Mouse (Mus musculus): ENCODE measurements at regions not wholly inside any gene's neighbourhood (a gene's known extent, or its start where the extent isn't known, plus 50 kb on each side); places are given as distances from the start of the nearest gene placed in this dataset.

GRCm38 (mm10) chr11:114564949-114565348, 103.4 kb upstream of the Rpl38 start:
- WGBS: 90% methylated on average over 2 of the region's 2 CpGs
- H3K4me1 ChIP-seq (replicated peaks; ENCODE audit: control insufficient read depth, insufficient read depth, low read length): peaks cover 12% of the 10 kb centered on the region
- H3K4me3 ChIP-seq (ENCODE audit: low read depth, low read length): no peak overlapping the region
- H3K9ac ChIP-seq (ENCODE audit: low read length): no peak overlapping the region
- no peaks in the 10 kb centered on the region for H3K36me3 ChIP-seq (ENCODE audit: control insufficient read depth, insufficient read depth, low read length)
- DNase-seq (ENCODE audit: low spot score) (no peak), ATAC-seq (replicated peaks; ENCODE audit: low FRiP score) (no peak)
- H3K4me2 ChIP-seq (ENCODE audit: low read depth, low read length, severe bottlenecking): no peak overlapping the region
- H3K27ac ChIP-seq (ENCODE audit: low read depth, low read length): no peak overlapping the region
- H3K9me3 ChIP-seq (ENCODE audit: control insufficient read depth, low read length): no peaks in the 10 kb centered on the region; the same call in 1 of the 2 replicates
- H3K27me3 ChIP-seq (ENCODE audit: control insufficient read depth, insufficient read depth, low read length): 0 out of 2 replicates have a peak, but pooled peaks cover 2% of the 10 kb centered on the region

DNA sequence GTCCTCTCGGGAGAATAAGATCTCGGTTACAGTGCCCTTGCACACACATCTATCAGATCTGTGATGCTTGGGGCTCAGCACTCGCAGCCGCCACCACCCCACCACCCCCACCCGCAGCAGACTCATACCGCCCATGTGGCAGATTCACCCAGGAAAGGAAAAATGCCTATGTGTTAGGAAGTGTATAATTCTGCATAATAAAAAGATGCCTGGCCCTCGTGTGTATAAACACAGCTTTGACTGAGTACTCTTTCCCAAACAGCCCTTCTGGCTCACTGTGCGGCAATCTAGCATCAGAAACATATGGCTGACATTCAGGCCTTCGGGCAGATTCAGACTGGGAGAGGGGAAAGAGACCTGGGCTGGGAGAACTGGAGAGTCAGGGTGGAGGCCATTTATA, 105.2 kb upstream of the Rpl38 start:
- DNase-seq (ENCODE audit: low spot score) (no peak), ATAC-seq (replicated peaks; ENCODE audit: low FRiP score) (no peak)
- Histone ChIP-seq H3K4me1 (replicated peaks; ENCODE audit: control insufficient read depth, insufficient read depth, low read length) (peaks cover 12% of the 10 kb centered on the region), H3K36me3 (ENCODE audit: control insufficient read depth, insufficient read depth, low read length) (no peaks in the 10 kb centered on the region), H3K9me3 (ENCODE audit: control insufficient read depth, low read length) (no peaks in the 10 kb centered on the region; the same call in 1 of the 2 replicates), H3K27ac (ENCODE audit: low read depth, low read length) (no peak overlapping the region), H3K9ac (ENCODE audit: low read length) (no peak overlapping the region), H3K4me2 (ENCODE audit: low read depth, low read length, severe bottlenecking) (no peak overlapping the region), H3K27me3 (ENCODE audit: control insufficient read depth, insufficient read depth, low read length) (0 out of 2 replicates have a peak, but pooled peaks cover 2% of the 10 kb centered on the region), H3K4me3 (ENCODE audit: low read depth, low read length) (no peak overlapping the region)
- WGBS: 88% methylated on average over 9 of the region's 9 CpGs

GRCm38 (mm10) chr11:114554576-114554975, 113.7 kb upstream of the Rpl38 start:
- H3K4me1 ChIP-seq (replicated peaks; ENCODE audit: control insufficient read depth, insufficient read depth, low read length): no peaks in the 10 kb centered on the region
- no peak for ATAC-seq (replicated peaks; ENCODE audit: low FRiP score)
- H3K9ac ChIP-seq (ENCODE audit: low read length): no peak overlapping the region
- no peak for DNase-seq (ENCODE audit: low spot score)
- H3K4me2 ChIP-seq (ENCODE audit: low read depth, low read length, severe bottlenecking): no peak overlapping the region
- no peaks in the 10 kb centered on the region for H3K9me3 ChIP-seq (ENCODE audit: control insufficient read depth, low read length)
- H3K27me3 ChIP-seq (ENCODE audit: control insufficient read depth, insufficient read depth, low read length): no peaks in the 10 kb centered on the region
- 61% methylated on average over 5 of the region's 5 CpGs for WGBS
- H3K27ac ChIP-seq (ENCODE audit: low read depth, low read length): no peak overlapping the region
- no peak overlapping the region for H3K4me3 ChIP-seq (ENCODE audit: low read depth, low read length)
- H3K36me3 ChIP-seq (ENCODE audit: control insufficient read depth, insufficient read depth, low read length): no peaks in the 10 kb centered on the region

GRCm38 (mm10) chr11:114553992-114554391, 114.3 kb upstream of the Rpl38 start:
- no peak overlapping the region for H3K27ac ChIP-seq (ENCODE audit: low read depth, low read length)

DNA sequence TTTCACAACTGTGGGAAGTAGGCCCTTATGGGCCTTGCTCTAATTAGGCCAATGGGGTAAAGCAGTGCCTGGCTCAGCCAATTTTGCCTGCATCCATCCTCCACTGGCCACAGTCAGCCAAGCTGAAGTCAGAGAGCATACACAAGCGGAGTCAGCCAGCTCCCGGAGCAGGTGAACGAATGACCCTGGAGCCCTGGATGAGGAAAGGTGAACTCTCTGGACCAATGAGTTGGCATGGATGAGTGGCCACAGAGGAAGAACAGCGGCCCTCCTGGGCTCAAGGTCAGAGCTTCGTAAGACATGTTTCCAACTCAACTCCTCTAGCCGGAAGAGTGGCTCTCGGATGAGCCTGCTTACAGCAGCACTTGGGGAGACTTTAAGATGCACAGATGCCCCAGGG, 116.1 kb upstream of the Rpl38 start:
- H3K27ac ChIP-seq (ENCODE audit: low read depth, low read length): no peak overlapping the region
- no peak overlapping the region for H3K4me3 ChIP-seq (ENCODE audit: low read depth, low read length)
- 97% methylated on average over 7 of the region's 7 CpGs for WGBS
- H3K4me1 ChIP-seq (replicated peaks; ENCODE audit: control insufficient read depth, insufficient read depth, low read length): no peaks in the 10 kb centered on the region
- H3K36me3 ChIP-seq (ENCODE audit: control insufficient read depth, insufficient read depth, low read length): no peaks in the 10 kb centered on the region
- H3K4me2 ChIP-seq (ENCODE audit: low read depth, low read length, severe bottlenecking): no peak overlapping the region
- no peak for DNase-seq (ENCODE audit: low spot score)
- ATAC-seq (replicated peaks; ENCODE audit: low FRiP score): no peak
- no peaks in the 10 kb centered on the region for H3K9me3 ChIP-seq (ENCODE audit: control insufficient read depth, low read length)
- H3K9ac ChIP-seq (ENCODE audit: low read length): no peak overlapping the region
- no peaks in the 10 kb centered on the region for H3K27me3 ChIP-seq (ENCODE audit: control insufficient read depth, insufficient read depth, low read length)

More at GRCm38 (mm10) chr11:114553992-114554391, 114.3 kb upstream of the Rpl38 start:
- 67% methylated on average over 13 of the region's 13 CpGs for WGBS
- H3K4me3 ChIP-seq (ENCODE audit: low read depth, low read length): no peak overlapping the region
- no peaks in the 10 kb centered on the region for H3K27me3 ChIP-seq (ENCODE audit: control insufficient read depth, insufficient read depth, low read length)
- H3K4me2 ChIP-seq (ENCODE audit: low read depth, low read length, severe bottlenecking): no peak overlapping the region
- DNase-seq (ENCODE audit: low spot score): no peak
- no peaks in the 10 kb centered on the region for H3K36me3 ChIP-seq (ENCODE audit: control insufficient read depth, insufficient read depth, low read length)
- H3K4me1 ChIP-seq (replicated peaks; ENCODE audit: control insufficient read depth, insufficient read depth, low read length): no peaks in the 10 kb centered on the region
- no peak overlapping the region for H3K9ac ChIP-seq (ENCODE audit: low read length)
- ATAC-seq (replicated peaks; ENCODE audit: low FRiP score): no peak
- no peaks in the 10 kb centered on the region for H3K9me3 ChIP-seq (ENCODE audit: control insufficient read depth, low read length)

- 96% methylated on average over 4 of the region's 4 CpGs for WGBS
- Histone ChIP-seq H3K9me3 (ENCODE audit: control insufficient read depth, low read length) (no peaks in the 10 kb centered on the region), H3K27me3 (ENCODE audit: control insufficient read depth, insufficient read depth, low read length) (no peaks in the 10 kb centered on the region)
Measured at GRCm38 (mm10) chr11:114551262-114551661, 117.1 kb upstream of the Rpl38 start.

DNA sequence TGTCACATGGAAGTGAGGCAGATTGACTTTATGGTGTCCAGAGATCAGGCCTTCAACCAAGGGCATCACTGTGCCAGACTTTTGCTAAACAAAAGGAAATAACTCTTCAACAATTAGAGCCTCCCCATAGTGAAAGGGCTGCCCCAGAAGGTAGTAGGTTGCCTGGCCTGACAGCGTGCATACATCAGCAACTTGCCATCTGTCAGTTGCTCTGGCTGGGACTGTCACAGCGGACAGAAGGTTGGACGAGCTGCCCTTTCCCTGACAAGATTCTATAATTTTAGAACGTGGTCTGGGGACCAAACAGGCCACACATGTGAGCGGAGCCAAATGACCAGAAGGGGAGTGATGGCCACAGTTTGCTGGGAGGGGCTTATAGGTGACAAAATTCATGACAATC, 119.7 kb upstream of the Rpl38 start:
- ATAC-seq (replicated peaks; ENCODE audit: low FRiP score) (no peak), DNase-seq (ENCODE audit: low spot score) (no peak)
- no peaks in the 10 kb centered on the region for H3K27me3 ChIP-seq (ENCODE audit: control insufficient read depth, insufficient read depth, low read length)
- no peak overlapping the region for H3K4me2 ChIP-seq (ENCODE audit: low read depth, low read length, severe bottlenecking)
- no peaks in the 10 kb centered on the region for H3K36me3 ChIP-seq (ENCODE audit: control insufficient read depth, insufficient read depth, low read length)
- H3K4me1 ChIP-seq (replicated peaks; ENCODE audit: control insufficient read depth, insufficient read depth, low read length): no peaks in the 10 kb centered on the region
- H3K4me3 ChIP-seq (ENCODE audit: low read depth, low read length): no peak overlapping the region
- H3K9ac ChIP-seq (ENCODE audit: low read length): no peak overlapping the region
- H3K9me3 ChIP-seq (ENCODE audit: control insufficient read depth, low read length): no peaks in the 10 kb centered on the region
- H3K27ac ChIP-seq (ENCODE audit: low read depth, low read length): no peak overlapping the region
- 82% methylated on average over 5 of the region's 5 CpGs for WGBS

More at GRCm38 (mm10) chr11:114551262-114551661, 117.1 kb upstream of the Rpl38 start:
- no peak overlapping the region for H3K4me3 ChIP-seq (ENCODE audit: low read depth, low read length)
- no peak overlapping the region for H3K27ac ChIP-seq (ENCODE audit: low read depth, low read length)
- no peaks in the 10 kb centered on the region for H3K36me3 ChIP-seq (ENCODE audit: control insufficient read depth, insufficient read depth, low read length)
- no peak overlapping the region for H3K4me2 ChIP-seq (ENCODE audit: low read depth, low read length, severe bottlenecking)
- no peaks in the 10 kb centered on the region for H3K4me1 ChIP-seq (replicated peaks; ENCODE audit: control insufficient read depth, insufficient read depth, low read length)
- no peak overlapping the region for H3K9ac ChIP-seq (ENCODE audit: low read length)
- ATAC-seq (replicated peaks; ENCODE audit: low FRiP score) (no peak), DNase-seq (ENCODE audit: low spot score) (no peak)

DNA sequence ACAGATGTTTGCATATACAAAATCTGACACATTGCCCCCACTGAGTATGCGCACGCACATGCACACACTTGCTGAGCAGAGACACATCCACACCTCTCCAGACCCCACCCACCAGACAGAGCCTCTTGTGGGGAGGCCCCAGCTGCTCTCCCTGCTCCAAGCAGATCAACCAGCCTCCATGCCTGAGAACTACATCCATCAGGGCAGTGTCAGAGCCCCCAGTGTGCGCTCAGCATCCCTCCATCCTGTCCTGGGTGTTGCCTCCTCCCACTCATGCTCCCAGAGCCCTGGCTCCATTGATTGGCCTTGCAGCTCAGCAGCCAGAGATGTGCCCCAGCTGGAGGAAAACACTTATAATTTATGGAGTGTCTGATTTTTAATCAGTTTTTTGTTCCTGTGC, 124.1 kb upstream of the Rpl38 start:
- no peaks in the 10 kb centered on the region for H3K36me3 ChIP-seq (ENCODE audit: control insufficient read depth, insufficient read depth, low read length)
- ATAC-seq (replicated peaks; ENCODE audit: low FRiP score): no peak
- H3K4me3 ChIP-seq (ENCODE audit: low read depth, low read length): no peak overlapping the region
- no peak overlapping the region for H3K27ac ChIP-seq (ENCODE audit: low read depth, low read length)
- H3K27me3 ChIP-seq (ENCODE audit: control insufficient read depth, insufficient read depth, low read length): no peaks in the 10 kb centered on the region
- no peak for DNase-seq (ENCODE audit: low spot score)
- no peaks in the 10 kb centered on the region for H3K4me1 ChIP-seq (replicated peaks; ENCODE audit: control insufficient read depth, insufficient read depth, low read length)
- no peaks in the 10 kb centered on the region; the same call in 1 of the 2 replicates for H3K9me3 ChIP-seq (ENCODE audit: control insufficient read depth, low read length)
- WGBS: 79% methylated on average over 3 of the region's 3 CpGs
- H3K9ac ChIP-seq (ENCODE audit: low read length): no peak overlapping the region
- H3K4me2 ChIP-seq (ENCODE audit: low read depth, low read length, severe bottlenecking): no peak overlapping the region

GRCm38 (mm10) chr11:114542167-114542566, 126.2 kb upstream of the Rpl38 start:
- ATAC-seq (replicated peaks; ENCODE audit: low FRiP score): no peak
- Histone ChIP-seq H3K4me2 (ENCODE audit: low read depth, low read length, severe bottlenecking) (no peak overlapping the region), H3K9ac (ENCODE audit: low read length) (no peak overlapping the region), H3K36me3 (ENCODE audit: control insufficient read depth, insufficient read depth, low read length) (no peaks in the 10 kb centered on the region), H3K4me1 (replicated peaks; ENCODE audit: control insufficient read depth, insufficient read depth, low read length) (peaks cover 4% of the 10 kb centered on the region; the same call in 1 of the 2 replicates), H3K27me3 (ENCODE audit: control insufficient read depth, insufficient read depth, low read length) (no peaks in the 10 kb centered on the region), H3K9me3 (ENCODE audit: control insufficient read depth, low read length) (no peaks in the 10 kb centered on the region; the same call in 1 of the 2 replicates), H3K4me3 (ENCODE audit: low read depth, low read length) (no peak overlapping the region), H3K27ac (ENCODE audit: low read depth, low read length) (no peak overlapping the region)
- WGBS: 68% methylated on average over 8 of the region's 8 CpGs
- DNase-seq (ENCODE audit: low spot score): no peak

All from forebrain, embryonic 11.5 days (tissue).